Mouse (Mus musculus): Measurements from ENCODE around the gene Gm40460.

- TF ChIP-seq CTCF (IDR thresholded peaks at IDR 0.05; ENCODE audit: low read depth): no peak
- no peak for TF ChIP-seq EP300 (IDR thresholded peaks at IDR 0.05; ENCODE audit: low read depth)
These were observed 42.1 kb downstream of the Gm40460 start for GRCm38 (mm10) chr7:142198748-142199147.
